In the genomic region with DNA sequence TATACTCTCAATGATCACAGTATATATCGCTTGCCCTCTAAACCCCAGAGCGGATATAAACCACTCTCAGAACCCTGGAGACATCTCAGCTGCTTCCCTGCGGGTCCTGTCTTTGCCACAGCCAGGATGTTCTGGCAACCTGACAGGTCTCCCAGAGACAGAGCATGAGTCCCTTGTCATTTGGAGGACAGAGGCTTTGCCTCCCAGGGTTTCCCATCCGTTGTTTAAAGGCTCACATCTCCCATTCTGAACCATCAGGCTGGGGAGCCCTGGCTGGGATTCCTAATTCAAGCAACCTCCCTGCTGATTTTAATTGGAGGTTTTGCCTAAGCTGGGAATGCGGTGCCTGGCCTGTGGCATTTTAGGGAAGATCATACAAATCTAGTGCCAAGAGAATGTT, we compare ENCODE assay signal across 10 mouse cellular contexts.
DNase-seq lines count a peak whose midpoint lies in the region; ATAC-seq and TF ChIP-seq lines count a peak whose summit lies in the region.
"Had no signal": no experiment of that assay in that cellular context is flagged by ENCODE, and none has a peak within 500 bp of the region (broad histone marks: within the 10 kb centered on the region; RNA-seq: fewer than 3 reads in every experiment).

No protein-coding gene starts in this region.

- no peaks in the 10 kb centered on the region for H3K9me3 ChIP-seq in embryonic facial prominence, embryonic 14.5 days (ENCODE audit: control insufficient read depth, low read length)
- H3K9me3 ChIP-seq in embryonic facial prominence, embryonic 10.5 days, result no peaks in the 10 kb centered on the region
- H3K9me3 ChIP-seq in lung, embryonic 14.5 days (ENCODE audit: low read depth, low read length), result no peaks in the 10 kb centered on the region
- no peaks in the 10 kb centered on the region for H3K9me3 ChIP-seq in forebrain, postnatal 0 days (ENCODE audit: low read length)

- no peaks in the 10 kb centered on the region for H3K36me3 ChIP-seq in embryonic facial prominence, embryonic 14.5 days (ENCODE audit: control insufficient read depth, insufficient read depth, low read length)
- no peaks in the 10 kb centered on the region for H3K36me3 ChIP-seq in embryonic facial prominence, embryonic 10.5 days (replicated peaks)
- H3K36me3 ChIP-seq in lung, embryonic 14.5 days (ENCODE audit: insufficient read depth), result no peaks in the 10 kb centered on the region
- no peaks in the 10 kb centered on the region for H3K36me3 ChIP-seq in forebrain, postnatal 0 days (ENCODE audit: insufficient read depth)

- no peak overlapping the region for H3K4me3 ChIP-seq in embryonic facial prominence, embryonic 14.5 days (ENCODE audit: low read depth, low read length)
- H3K4me3 ChIP-seq in embryonic facial prominence, embryonic 10.5 days, result no peak overlapping the region
- no peak overlapping the region for H3K4me3 ChIP-seq in lung, embryonic 14.5 days (ENCODE audit: low read depth, low read length)
- H3K4me3 ChIP-seq in forebrain, postnatal 0 days (ENCODE audit: low read depth, low read length), result no peak overlapping the region

- no peaks in the 10 kb centered on the region for H3K27me3 ChIP-seq in embryonic facial prominence, embryonic 14.5 days (replicated peaks; ENCODE audit: control insufficient read depth, insufficient read depth, low read length)
- H3K27me3 ChIP-seq in embryonic facial prominence, embryonic 10.5 days (replicated peaks; ENCODE audit: low read depth, poor library complexity, severe bottlenecking), result no peaks in the 10 kb centered on the region
- H3K27me3 ChIP-seq in lung, embryonic 14.5 days (ENCODE audit: insufficient read depth, low read length), result no peaks in the 10 kb centered on the region
- no peaks in the 10 kb centered on the region for H3K27me3 ChIP-seq in forebrain, postnatal 0 days (ENCODE audit: insufficient read depth, low read length)

- WGBS in embryonic facial prominence, embryonic 14.5 days, result 40% methylated on average over 5 of the region's 5 CpGs
- 35% methylated on average over 5 of the region's 5 CpGs for WGBS in embryonic facial prominence, embryonic 10.5 days
- WGBS in lung, embryonic 14.5 days, result 50% methylated on average over 5 of the region's 5 CpGs
- 27% methylated on average over 5 of the region's 5 CpGs for WGBS in forebrain, postnatal 0 days

- peak; percentile 48 for DNase-seq in embryonic facial prominence, embryonic 14.5 days (ENCODE audit: low spot score)
- DNase-seq in embryonic facial prominence, embryonic 10.5 days (ENCODE audit: low spot score), result no peak
- DNase-seq in lung, embryonic 14.5 days, result peak; percentile 23
- no peak for DNase-seq in lung, postnatal 36 days
- peak; percentile 82 for DNase-seq in cerebellum, adult 8-10 months
- peak; percentile 40 for DNase-seq in forebrain, postnatal 0 days
- no peak for DNase-seq in adrenal gland, adult 8-10 months
- no peak for DNase-seq in lung, postnatal 25 days (ENCODE audit: low spot score)
- DNase-seq: kidney, adult 11 months; kidney, postnatal 4 days had no signal

- H3K9ac ChIP-seq in embryonic facial prominence, embryonic 14.5 days (ENCODE audit: low read depth, low read length), result no peak overlapping the region
- no peak overlapping the region for H3K9ac ChIP-seq in lung, embryonic 14.5 days
- no peak overlapping the region for H3K9ac ChIP-seq in forebrain, postnatal 0 days

- no peak overlapping the region for H3K4me2 ChIP-seq in embryonic facial prominence, embryonic 14.5 days (ENCODE audit: low read depth, low read length)
- no peak overlapping the region for H3K4me2 ChIP-seq in lung, embryonic 14.5 days
- no peak overlapping the region for H3K4me2 ChIP-seq in forebrain, postnatal 0 days (ENCODE audit: low read depth)

- H3K27ac ChIP-seq in embryonic facial prominence, embryonic 14.5 days (replicated peaks; ENCODE audit: low read depth, low read length), result no peak overlapping the region
- H3K27ac ChIP-seq in embryonic facial prominence, embryonic 10.5 days (replicated peaks), result no peak overlapping the region
- no peak overlapping the region for H3K27ac ChIP-seq in lung, embryonic 14.5 days (ENCODE audit: low read depth)
- no peak overlapping the region for H3K27ac ChIP-seq in forebrain, postnatal 0 days (ENCODE audit: low read depth, low read length)

- ATAC-seq in embryonic facial prominence, embryonic 14.5 days (ENCODE audit: low read depth), result no peak
- ATAC-seq in lung, embryonic 14.5 days (ENCODE audit: insufficient read depth), result no peak
- peak; percentile 21; the same call in 1 of the 2 replicates for ATAC-seq in forebrain, postnatal 0 days

- TF ChIP-seq CTCF in lung, embryonic 14.5 days (IDR thresholded peaks at IDR 0.05; ENCODE audit: low read depth), result no peak
- TF ChIP-seq CTCF in forebrain, postnatal 0 days (IDR thresholded peaks at IDR 0.05; ENCODE audit: low read depth), result no peak

- no peaks in the 10 kb centered on the region for H3K4me1 ChIP-seq in embryonic facial prominence, embryonic 14.5 days (ENCODE audit: control insufficient read depth, insufficient read depth, low read length)
- H3K4me1 ChIP-seq in embryonic facial prominence, embryonic 10.5 days, result no peaks in the 10 kb centered on the region
- H3K4me1 ChIP-seq in lung, embryonic 14.5 days (ENCODE audit: insufficient read depth), result no peaks in the 10 kb centered on the region
- 0 out of 2 replicates have a peak, but pooled peaks cover 5% of the 10 kb centered on the region for H3K4me1 ChIP-seq in forebrain, postnatal 0 days (ENCODE audit: insufficient read depth)

Comparison
In these comparisons a context has a peak if more than half of its experiments do, and no peak if none do; other contexts are left out.
1. DNase-seq: peak in embryonic facial prominence, embryonic 14.5 days (single experiment), lung, embryonic 14.5 days (single experiment), cerebellum, adult 8-10 months (single experiment) and forebrain, postnatal 0 days (single experiment); none in embryonic facial prominence, embryonic 10.5 days (single experiment), lung, postnatal 36 days (single experiment), adrenal gland, adult 8-10 months (single experiment) and lung, postnatal 25 days (single experiment).